Mouse (Mus musculus) WW6 (cell line): ENCODE measurements at regions not wholly inside any gene's neighbourhood (a gene's known extent, or its start where the extent isn't known, plus 50 kb on each side); places are given as distances from the start of the nearest gene placed in this dataset.
A peak's percentile ranks its signal among the peaks of the same experiment; 100 is the strongest.
"Not testable (repeated sequence)": the region's sequence is repeated elsewhere in the genome, so short reads cannot be mapped to it uniquely, and the experiment has no call there.

Source experiments
- DNase-seq: peaks from one replicate; pipeline ENCODE4 v3.0.0-alpha.2; 2013; ENCODE audit warnings: low read depth, low spot score

DNA sequence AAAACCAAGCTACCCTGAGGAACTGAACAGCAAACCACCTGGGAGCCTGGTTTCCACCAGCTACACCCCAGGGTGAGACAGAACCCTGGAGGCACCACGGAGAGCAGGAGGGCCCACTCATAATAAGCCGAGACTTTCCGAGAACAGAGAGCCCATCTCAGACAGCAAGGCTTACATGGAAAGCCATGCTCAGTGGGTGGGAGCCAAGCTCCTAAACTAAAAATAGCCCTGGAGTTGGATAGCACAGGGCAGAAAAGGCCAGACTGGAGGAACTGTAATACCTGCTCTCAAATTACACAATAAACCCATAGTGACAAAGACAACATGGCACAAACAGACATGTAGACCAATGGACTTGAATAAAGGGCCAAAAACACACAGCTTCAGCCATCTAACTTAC, 69.9 kb downstream of the Fbxo4 start:
- no peak for DNase-seq

DNA sequence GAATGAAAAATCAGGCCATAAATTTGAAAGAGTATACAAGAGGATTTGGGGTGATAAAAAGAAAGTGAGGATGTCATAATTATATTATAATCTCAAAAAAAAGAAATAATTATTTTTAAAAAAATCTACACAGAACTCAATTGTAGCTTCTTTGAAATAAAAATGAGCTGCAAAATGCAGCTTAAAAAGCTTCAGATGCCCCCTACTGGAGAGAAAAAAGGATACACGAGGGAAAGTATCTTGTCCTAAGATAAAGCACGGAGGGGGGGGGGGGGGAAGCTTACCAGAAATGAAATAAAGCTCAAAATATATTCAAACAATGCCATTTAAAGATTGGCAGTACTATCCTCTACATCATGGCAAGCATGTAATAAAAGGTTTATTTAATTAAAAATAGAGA, 70.7 kb downstream of the Fbxo4 start:
- DNase-seq = no peak

DNA sequence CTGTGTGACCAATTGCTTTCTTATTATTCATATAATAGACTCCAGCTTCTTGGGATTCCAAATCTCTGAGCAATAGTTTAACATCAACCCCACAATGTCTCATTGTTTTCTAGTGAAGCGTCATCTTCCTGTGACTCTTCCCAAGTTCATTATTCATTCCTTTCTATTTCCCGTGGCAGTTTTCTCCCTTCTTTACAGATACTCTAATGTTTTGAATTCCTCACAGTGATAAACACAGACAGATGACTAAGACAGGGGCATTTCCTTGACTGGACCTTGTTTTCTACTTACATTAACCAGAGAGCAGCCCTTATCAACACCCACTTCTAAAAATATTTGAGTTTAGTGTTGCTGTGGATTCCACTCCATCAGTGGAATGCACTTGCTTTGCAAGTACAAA, 73.8 kb downstream of the Fbxo4 start:
- no peak for DNase-seq

- DNase-seq = no peak
These were observed 100.9 kb downstream of the Fbxo4 start for GRCm38 (mm10) chr15:3878429-3878828.

GRCm38 (mm10) chr15:3877506-3877905, 101.9 kb downstream of the Fbxo4 start:
- DNase-seq = no peak

GRCm38 (mm10) chr15:3875210-3875861, 104.0 kb downstream of the Fbxo4 start:
- DNase-seq = not testable (repeated sequence)

DNA sequence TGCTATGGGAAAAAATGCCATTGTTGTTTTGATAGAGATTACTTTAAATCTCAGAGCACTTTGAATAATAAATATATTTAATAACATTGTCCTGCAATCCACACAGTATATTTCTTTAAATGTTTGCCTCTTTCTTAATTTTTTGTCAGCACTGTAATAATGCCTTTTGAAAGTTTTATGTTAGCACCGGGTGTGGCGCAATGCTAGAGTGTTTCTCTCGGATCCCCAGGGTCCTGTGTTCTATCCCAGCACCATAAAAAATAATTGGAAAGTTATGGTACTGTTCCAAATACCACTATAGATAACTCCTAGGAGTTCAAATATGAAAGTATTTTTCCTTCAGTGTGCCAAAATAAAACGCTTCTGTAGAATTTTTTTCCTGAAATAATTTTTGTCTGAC, 147.6 kb downstream of the Fbxo4 start:
- DNase-seq = no peak

DNA sequence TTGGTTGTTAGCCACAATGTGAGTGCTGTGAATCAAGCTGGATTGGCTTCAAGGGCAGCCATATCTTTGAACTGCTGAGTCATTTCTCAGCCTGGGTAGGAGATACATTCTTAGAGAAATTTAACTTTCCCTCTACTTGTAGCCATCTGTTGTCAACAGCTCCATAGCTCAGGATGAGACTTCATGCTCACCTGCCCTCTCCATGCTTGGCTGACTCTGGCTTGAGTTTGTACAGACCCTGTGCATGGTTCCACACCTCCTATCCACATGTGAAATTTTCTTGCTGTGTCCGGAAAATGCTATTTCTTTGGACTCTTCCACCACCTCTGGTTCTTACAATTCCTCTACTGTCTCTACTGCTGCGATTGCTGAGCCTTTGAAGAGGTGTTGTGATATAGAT, 173.9 kb downstream of the Fbxo4 start:
- no peak for DNase-seq

- DNase-seq = no peak
These were observed 192.6 kb upstream of the Ghr start for GRCm38 (mm10) chr15:3775865-3776264.

GRCm38 (mm10) chr15:3772228-3772789, 189.0 kb upstream of the Ghr start:
- no peak for DNase-seq

DNA sequence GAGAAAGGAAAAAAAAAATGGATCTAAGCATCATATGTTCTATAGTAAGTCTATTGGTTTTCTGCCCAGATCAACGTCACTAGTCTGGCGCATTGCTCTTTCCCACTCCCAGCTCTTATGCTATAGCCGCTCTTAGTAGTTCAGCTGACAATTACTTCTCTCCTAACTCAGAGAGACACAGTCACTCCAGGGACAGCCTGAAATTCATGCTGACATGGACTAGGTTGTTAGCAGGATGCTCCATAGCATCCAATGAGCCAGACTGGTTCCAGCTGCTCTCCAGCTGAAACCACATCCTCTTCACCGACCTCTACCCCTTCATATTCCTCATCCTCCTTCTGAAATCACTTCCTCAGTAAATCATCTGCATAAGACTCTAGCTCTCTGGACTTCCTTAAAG, 187.0 kb upstream of the Ghr start:
- no peak for DNase-seq

GRCm38 (mm10) chr15:3764726-3765125, 181.4 kb upstream of the Ghr start:
- DNase-seq = no peak

DNA sequence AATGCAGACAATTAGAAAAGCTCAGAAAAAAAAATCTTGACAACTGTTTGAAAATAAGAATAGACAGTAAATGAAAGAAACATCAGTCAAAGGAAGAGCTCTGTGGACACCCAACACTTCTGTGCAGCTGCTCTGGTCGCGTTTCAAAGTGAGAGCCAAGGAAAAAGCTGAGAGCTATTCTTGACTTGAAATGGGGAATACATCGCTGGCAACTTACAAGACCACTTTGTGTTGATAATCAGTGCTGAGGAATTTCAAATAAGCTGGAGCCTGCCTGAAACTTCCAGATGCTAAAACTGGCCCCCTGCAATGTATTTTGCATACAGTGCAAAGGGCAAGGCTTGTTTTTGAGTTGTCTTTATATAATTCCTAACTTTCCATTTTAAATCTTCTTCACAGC, 177.1 kb upstream of the Ghr start:
- DNase-seq = no peak

DNA sequence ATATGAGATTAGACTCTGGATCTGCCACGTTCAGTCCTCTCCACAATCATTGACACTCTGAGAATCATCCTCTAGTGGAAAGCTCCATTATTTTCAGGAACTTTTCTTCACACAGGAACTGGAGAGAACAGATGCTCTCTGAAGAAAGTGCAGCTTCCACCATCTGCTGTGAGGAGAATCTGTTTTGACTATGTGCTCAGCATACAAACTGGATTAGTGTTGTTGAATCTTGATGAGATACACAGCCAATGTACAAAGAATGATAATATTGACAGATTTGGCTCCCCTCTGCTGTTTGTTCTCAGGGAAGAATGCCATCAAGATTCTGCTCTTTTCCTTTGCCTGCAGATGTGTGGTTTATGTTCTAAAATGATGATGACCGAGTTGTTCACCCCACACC, 172.3 kb upstream of the Ghr start:
- DNase-seq = no peak

DNA sequence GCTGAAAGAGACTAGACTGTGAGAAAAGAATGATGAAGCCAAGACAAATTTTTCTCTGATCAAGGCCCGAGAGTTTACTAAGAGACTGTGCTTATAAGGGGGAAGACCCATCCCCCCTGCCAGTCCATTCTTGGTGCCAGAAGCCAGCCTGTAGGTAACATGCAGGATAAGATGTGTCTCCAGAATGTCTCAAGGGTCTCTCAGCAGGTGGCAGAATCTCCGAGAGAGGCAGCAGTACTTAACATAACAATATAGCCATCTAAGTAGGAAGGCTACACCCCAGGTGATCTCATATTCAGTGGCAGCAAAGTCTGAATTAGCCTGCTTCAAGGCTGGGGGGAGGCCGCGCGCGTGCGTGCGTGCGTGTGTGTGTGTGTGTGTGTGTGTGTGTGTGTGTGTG, 164.8 kb upstream of the Ghr start:
- peak; percentile 70 for DNase-seq

GRCm38 (mm10) chr15:3743168-3743814, 160.0 kb upstream of the Ghr start:
- no peak for DNase-seq

DNA sequence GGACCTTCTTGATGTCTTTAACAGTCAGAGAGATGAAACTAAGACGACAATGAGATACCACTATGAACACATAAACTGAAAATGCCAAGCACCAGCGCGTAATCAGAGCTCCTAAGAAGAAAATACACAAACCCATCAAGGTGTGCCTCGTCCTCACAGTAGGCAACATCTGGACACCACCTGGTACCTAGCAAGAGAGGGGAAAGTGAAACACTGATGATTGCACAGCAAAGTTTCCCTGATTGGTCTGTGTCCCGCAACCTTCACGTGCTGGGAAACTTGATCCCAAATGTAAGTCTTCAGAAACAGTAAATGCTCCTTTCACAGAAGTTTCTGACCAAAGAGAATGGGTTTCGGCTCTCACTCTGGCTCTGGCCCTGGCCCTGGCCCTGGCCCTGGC, 158.9 kb upstream of the Ghr start:
- DNase-seq = no peak

DNA sequence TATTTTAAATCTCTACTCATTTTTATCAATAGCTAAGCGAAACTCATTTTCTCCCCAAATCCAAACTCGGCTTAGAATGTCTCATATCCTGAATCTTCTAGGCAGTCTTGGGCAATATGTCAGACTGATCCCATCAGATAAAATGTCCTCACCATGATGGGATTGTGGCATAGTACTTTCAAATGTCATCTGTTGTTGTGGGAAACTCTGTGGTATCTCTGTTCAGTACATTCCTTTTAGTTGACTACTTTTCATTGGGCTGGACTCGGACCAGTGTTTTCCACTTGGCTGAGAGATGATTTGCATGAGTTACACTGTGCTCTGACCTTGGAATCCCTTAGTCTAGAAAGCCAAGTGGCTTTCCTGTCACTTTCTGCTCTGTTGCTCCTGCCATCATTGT, 141.9 kb upstream of the Ghr start:
- no peak for DNase-seq

DNA sequence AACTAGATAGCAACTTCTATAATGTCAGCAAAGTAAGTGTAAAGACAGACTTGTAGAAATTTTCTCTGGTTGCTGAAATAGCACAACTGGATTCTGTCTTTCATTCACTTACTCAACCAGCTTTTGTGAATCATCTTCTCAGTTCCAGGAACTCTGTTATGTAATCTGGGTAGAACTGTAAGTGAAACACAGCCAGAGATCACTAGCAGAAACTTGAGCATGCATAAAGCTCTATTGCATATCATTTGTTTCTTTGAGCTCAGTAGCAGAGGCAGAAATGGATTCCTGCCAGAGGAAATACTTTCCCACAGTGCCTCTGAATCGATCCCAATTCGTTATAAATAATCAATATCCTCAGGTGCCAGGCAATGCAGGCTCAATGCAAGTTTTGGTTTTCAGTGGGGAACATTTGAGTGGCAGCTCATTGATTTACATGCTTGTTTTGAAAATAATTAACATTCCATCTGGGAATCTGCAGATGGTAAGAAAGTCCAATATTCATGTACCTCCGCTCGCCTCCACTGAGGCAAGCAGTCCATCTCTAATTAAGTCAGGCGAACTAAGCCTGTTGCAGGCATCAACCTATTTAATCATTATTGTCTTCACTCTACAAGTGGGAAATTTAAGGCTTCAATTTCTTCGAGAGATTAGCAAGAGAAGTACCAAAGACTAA, 137.5 kb upstream of the Ghr start:
- DNase-seq = no peak

- DNase-seq = no peak
These were observed 128.5 kb upstream of the Ghr start for GRCm38 (mm10) chr15:3711764-3712163.

DNA sequence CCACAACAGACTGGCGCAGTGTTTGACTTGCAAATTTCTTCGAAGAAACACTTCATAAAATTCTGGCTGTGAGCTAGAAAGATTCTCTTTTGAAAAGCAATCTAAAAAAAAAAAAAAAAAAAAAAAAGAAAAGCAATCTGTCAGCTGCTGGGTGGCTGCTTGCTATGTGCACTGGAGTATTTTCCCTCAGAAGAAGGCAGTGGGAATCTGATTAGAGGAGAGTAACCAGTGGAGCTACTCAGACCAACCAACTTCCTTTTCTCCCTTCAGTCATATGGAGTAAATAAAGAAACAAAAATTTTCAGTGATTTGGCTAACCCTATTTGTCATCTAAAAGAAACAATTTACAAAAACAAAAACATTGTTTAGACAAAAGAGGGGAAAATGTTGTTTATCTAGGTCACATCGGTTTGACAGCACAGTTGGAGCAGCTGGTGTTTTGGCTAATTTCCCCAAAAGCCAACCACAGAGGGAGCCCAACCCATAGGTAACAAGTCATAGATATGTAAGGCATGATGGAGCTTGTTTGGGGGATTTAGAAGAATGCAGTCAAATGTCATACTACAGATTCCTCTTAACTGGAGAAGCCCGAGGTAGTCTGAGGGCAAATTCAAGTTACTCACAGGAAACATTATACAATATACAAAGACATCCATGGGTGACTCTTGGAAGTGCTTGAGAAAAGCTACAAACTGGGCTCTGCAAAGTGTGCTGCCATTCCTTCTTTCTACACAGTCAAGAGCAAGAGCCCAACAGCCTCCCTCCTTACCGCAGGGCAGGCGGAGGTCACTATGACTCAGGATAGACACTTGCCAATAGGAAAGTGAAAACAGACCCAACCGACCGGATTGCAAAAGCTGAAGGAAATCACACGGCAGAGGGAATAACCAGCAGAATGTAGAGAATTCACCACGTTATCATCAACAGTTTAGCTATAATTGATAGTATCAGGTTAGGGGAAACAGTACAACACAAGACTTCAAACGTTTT, 124.1 kb upstream of the Ghr start:
- no peak for DNase-seq
